Mouse (Mus musculus) c-Kit-positive CD71-positive TER-119-positive erythroid progenitor cells, embryonic 14.5 days (primary cell): Measurements from ENCODE around the gene Lmo4.

Source experiments
- DNase-seq: peaks from one replicate; pipeline ENCODE4 v3.0.0-alpha.2; 2013; ENCODE audit warnings: low spot score

Lmo4 gene

DNA sequence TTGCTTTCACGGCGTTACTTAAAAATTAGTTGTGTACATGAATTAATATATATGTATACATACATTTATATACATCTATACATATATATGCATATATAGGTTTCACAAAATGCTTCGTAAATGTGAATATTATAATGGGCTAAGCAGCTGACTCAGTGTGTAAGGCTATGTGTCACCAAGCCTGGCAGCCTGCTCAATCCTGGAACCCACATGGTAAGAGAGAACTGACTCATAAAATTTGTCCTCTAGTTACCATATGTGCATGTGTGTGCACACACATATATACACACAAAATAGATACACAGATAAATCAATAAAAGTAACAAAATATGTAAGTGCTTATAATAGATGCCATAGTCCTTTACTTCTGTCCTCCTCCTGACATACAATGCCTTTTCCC is 56.8 kb downstream of the Lmo4 start:
- DNase-seq = no peak

DNA sequence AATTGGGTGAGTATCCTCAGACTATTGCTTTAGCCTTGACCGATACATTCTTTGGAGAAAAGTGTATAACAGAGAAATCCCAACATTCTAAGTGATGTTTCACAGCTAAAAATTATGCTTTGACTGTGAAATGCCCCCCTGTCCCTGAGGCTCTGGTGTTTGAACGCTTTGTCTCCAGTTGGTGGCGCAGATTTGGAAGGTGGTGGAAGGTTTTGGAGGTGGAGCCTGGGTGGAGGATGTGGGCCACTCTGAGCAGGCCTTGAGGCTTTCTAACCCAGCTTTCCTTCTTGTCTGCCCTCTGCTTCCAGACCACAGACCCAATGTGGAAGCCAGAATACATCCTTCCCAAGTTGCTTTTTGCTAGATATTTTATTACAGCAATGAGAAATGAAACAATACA is 57.8 kb downstream of the Lmo4 start:
- no peak for DNase-seq

DNA sequence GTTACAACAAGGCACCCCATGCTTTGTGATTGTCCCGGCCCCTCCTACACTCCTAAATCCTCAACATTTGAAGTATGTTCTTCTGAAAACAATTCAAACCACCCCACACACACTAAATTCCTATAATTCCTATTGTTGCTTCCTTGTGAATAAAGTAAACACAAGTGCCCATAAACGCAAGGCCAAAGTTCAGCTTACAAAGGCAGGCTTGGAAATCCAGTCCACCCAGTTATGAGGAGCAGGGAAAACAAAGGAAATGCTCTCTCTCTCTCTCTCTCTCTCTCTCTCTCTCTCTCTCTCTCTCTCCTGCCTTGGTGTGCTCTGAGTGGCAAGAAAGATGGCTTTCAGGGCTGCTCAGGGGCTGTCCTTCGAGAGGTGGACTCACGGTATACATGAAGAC is 61.0 kb downstream of the Lmo4 start:
- no peak for DNase-seq

DNA sequence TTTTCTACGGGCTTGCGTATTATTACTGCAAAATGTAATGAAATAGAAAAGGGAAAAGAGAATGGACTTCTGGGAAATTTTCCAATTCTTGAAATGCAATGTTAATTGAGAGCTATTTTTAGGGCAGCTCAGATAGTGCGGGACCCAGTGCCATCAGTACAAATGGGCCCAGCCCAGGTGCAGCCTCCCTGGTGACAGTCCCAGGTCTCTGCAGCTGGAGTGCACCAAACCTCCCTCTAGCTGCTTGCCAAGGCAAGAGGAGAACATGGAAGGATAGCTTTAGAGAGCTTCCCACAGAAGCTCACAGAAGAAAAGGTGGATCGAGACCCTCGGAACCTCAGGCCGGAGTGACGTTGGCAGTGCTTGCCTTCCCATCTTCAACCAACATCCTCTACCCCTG is 62.1 kb downstream of the Lmo4 start:
- no peak for DNase-seq

DNA sequence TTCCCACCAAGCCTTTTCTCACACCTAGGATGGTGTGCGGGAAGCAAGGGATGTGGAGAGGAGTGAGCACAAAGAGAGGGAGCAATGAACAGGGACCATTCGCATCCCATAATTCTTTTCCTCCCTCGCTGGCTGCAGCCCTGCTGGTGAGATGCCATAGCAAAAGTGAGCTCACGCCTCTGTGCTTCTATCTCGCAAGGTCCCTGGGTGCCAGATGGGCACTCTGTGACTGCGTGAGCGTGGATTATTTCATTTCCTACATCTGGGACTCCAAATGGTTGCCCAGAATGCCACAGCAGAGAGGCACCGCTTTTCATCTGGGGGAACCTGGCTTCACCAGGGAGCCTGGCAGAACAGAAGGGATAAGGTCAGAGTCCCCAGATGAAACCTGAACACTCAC is 63.2 kb downstream of the Lmo4 start:
- DNase-seq = no peak

DNA sequence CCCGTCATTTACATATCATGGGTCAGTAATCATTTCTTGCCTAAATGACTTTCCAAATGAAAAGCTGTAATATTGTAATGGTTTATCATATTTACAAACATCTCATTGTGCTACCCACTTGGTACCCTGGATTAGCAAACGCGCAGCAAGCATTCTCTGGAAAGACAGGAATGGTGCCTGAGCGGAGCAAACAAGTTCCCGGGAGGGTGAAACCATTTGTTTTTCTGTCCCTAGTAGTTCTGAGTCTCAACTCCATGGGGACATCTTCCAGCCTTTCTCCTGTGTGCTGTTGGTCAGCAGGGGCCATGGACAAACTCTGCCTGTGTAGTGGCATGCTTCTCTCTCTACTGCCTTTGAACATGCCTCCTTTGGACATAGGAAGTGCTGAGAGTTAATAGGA is 64.2 kb downstream of the Lmo4 start:
- DNase-seq = no peak

DNA sequence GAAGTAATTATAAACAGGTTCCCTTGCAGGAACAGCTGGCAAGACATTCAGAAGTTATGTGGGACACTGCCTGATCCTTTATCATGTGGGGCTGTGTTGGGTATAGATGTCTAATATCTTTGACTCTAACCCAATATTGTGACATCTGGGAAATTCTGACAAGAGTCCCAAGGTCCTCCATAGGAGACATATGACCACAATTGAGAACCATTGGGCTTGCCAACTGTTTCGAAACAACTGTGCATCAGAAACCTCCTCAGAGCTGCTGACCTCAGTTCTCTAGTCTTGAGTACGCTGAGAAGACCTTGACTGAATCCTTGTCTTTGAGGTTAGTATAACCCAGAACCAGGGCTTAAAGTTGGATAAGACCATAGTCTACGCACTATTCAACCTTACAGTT is 66.4 kb downstream of the Lmo4 start:
- no peak for DNase-seq
